Mouse (Mus musculus) brain, adult 2 months (tissue): ENCODE results near the gene Nek8.
A peak's percentile ranks its signal among the peaks of the same experiment; 100 is the strongest.

Source experiments
- DNase-seq: peaks from one replicate; pipeline ENCODE4 v3.0.0; 2011; ENCODE audit warnings: low read depth, low spot score

Gene Nek8

DNA sequence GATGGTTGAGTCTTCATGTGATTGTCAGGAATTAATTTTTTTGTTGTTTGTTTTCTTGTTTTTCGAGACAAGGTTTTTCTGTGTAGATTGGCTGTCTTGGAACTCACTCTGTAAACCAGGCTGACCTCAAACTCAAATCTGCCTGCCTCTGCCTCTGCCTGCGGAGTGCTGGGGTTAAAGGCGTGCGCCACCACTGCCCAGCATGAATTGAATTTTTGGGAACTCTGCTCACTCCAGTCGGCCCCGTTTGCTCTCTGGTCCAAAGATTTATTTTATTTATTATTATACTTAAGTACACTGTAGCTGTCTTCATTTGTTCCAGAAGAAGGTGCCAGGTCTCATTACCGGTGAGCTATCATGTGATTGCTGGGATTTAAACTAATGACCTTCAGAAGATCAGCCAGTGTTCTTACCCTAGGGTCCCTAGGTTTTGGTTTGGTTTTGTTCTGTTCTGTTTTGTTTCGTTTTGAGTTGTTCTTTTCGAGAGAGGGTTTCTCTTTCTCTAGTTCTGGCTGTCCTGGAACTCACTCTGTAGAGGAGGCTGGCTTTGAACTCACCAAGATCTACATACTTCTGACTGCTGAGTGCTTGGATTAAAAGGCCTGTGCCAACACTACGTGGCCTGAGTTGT lies 7.5 kb upstream of the Nek8 start:
- no peak for DNase-seq

GRCm38 (mm10) chr11:78182961-78183844 lies 6.7 kb upstream of the Nek8 start, which contains the start of gene Rpl23a:
TSS of gene Rpl23a (minus strand) at chr11:78183584.
- peak; percentile 97 for DNase-seq

- DNase-seq, result no peak
Observed at GRCm38 (mm10) chr11:78182450-78182849, 6.0 kb upstream of the Nek8 start.

- no peak for DNase-seq
Observed at GRCm38 (mm10) chr11:78181830-78182357, 5.4 kb upstream of the Nek8 start.

DNA sequence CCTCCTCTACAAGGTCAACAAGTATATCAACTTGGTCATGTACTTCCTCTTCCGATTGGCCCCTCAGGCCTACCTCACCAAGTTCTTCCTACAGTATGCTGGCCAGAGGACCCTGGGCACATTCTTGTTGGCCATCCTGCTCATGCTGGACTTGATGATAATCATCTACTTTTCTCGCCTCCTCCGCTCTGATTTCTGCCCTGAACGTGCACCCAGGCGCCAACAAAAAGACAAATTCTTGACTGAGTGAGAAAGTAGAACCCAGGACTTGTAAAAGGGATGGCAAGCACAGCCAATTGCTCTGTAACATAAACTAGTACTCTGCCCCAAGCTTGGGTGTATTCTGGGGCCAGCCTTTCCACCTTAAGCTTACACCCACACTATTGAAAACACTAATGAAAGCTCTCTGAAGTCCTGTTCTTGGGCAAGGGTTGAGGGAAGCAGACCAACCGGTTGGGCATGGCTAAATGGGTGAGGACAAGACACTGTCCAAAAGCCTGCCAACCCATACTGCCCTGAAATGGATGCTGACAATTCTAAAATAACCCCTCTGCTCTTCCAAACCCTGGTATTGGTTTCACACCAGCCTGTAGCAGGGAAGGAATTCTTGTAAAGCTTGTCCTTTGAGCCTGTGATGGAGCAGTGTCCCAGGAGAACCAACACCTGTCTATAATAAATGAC lies 3.7 kb upstream of the Nek8 start:
- DNase-seq, result no peak

DNA sequence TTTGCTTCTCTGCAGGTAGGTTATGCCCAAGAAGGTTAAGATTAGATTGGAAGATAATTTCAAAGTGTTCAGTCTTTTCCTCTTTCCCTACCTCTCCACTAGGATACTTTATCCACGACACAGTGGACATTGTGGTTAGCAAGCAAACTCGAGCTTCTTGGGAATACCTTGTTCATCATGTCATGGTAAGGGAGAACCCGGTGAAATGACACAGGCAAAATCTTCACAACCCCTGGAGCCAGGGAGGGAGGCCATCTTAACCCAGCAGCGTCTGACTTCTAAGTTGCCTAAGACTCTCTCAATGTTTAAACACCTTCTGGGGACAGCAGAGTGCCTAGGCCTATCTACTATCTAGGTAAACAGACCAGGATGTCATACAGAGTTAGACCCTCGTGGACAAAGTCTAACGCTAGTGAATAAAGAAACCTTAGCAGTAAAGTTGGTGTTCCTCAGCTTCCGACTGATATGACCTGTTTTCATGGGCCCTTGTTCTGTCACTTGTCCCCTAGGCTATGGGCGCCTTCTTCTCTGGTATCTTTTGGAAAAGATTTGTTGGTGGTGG lies 3.0 kb upstream of the Nek8 start:
- DNase-seq, result no peak

GRCm38 (mm10) chr11:78178859-78179437 lies 2.5 kb upstream of the Nek8 start:
- peak; percentile 77 for DNase-seq

DNA sequence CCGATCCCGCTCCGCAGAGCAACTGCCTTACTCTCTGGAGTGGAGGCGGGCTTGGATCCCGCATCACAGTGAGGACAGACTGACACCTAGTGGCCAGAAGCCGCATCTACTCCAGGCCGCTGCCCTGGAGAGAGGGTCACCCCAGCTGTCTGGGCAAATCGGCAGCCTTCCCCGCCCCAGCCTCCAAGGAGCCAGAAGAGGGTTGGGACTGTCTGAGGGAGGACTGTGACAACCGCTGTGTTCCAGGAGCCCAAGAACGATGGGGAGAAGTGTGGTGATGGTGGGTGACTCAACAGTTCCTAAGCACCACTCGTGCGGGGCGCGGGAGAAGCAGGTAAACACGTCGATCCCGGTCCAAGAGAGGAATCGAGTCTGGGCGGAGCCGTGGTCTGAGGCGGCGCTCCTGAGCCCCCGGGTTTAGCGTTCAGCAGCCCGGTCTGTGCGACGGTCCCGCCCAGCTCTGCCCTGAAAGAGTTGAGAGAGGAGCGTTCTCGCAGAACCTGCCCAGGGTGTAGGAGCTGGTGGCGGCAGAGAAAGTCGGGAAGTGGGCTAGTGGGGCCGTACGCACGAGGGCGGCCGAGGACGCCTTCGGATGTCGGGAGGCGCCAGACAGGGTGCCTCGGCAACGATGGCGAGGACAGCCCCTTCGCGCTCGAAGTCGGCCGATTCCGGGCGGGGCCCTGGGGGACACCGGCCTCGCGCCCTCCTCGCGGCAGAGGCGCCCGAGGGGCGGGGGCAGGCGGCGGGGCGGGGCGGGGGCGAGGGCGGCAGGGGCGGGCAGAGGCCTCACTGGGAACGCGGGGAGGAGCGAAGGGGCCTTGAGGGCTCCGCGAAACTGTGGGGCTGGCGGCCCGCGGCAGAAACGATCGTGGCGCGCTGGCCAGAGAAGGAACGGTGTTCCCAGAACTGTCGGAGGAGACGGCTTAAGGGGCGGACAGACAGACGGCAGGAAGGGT lies 1.7 kb upstream of the Nek8 start:
- peak; percentile 94 for DNase-seq

- DNase-seq, result no peak
Observed at GRCm38 (mm10) chr11:78177437-78177836, 962 bp upstream of the Nek8 start.

DNA sequence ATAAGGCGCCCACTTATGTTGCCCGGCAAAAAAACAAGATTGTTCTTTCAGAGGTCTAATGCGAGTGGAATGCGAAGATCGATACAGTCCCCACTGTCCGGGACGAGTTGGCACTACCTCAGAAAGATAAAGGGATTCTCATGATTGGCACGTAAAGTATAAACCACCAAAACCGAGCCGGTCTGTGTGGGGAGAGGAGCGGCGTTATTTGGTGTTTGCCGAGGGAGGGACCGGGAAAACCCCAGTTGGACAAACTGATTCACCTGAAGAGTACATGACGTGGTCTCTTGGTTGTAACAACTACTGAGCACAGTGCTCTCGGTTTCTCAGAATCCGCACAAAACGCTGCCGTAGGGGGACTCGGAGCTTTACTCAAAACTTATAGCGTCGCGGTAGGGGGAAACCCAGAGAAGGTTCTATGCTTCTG lies 443 bp upstream of the Nek8 start:
- DNase-seq, result no peak

DNA sequence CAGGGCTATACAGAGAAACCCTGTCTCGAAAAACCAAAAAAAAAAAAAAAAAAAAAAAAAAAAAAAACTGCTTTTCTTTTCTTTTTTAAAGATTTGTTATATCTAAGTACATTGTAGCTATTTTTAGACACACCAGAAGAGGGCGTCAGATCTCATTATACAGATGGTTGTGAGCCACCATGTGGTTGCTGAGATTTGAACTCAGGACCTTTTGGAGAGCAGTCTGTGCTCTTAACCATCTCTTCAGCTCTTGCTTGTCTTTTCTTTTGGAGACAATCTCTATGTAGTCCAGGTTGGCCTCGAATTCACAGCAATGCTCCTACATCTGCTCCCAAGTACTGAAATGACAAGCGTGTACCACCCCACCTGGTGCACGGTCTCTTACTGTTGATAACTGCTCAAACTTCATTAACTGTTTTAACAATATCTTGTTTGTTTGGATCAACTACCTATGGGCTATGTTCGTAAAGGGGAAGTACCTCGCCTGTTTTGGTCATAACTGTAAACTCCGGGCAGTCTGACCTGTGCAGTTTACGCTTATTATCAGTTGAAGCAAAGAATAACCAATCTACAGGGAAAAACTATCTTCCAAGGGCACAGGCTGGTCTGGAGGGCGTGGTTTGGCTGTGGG lies 589 bp downstream of the Nek8 start:
- no peak for DNase-seq

DNA sequence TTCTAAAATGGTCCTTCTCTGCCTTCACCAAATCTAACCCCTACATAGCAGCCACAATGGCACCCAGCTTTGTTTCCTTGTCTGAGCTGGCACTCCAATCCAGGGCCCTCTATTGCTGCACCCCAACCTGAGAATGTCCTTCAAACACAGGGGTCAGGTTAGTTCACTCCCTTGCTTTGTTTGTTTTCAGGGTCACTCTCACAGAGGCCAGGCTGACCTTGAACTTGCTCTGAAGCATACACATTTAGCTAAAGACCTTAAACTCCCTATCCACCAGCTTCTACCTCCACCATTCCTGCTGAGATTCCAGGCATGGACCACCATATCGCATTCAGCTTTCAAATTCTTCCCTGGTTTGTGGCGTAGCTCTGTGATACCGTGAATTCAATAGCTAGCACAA lies 2.0 kb downstream of the Nek8 start:
- DNase-seq, result no peak

GRCm38 (mm10) chr11:78172748-78173383 lies 3.6 kb downstream of the Nek8 start:
- no peak for DNase-seq

DNA sequence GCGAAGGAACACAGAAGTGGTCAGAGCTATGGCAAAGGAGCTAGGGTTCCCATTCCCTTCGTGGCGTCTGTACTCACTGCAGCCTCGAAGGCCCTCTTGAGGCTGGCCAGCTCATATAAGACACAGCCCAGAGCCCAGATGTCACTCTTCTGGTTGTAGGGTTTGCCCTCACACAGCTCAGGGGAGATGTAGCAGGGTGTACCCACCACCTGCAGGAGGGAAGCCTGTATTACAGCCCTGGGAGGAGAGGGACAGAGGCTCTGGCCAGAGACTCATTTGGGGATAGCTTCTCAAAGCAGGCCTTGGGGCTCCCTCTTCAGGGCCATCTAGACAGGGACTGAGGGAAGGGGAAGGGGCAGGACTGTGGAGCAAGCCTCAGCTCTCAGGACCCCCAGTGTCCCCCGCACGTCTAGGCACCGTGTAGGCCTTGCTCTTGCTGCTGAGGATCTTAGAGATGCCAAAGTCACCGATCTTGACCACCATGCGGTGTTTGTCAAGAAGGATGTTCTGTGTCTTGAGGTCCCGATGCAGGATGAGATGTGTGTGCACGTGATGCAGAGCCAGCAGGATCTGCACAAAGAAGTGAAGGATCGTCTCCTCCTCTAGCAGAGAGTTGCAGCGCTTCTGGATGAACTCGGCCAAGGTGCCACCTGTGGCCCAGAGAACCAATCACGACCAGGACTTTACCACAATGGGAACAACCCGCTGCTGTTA lies 4.3 kb downstream of the Nek8 start:
- DNase-seq, result no peak

DNA sequence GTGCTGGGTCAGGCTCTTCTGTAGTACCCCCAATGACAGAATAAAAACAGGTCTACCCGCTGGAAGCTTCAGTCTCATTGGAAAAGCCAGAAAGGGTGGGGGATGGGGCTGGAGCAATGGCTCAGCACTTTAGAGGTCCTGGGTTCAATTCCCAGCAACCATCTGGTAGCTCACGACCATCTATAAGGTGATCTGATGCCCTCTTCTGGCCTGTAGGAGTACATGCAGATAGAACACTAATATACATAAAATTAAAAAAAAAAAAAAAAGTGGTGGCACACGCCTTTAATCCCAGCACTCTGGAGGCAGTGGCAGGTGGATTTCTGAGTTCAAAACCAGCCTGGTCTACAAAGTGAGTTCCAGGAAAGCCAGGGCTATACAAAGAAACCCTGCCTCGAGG lies 5.1 kb downstream of the Nek8 start:
- DNase-seq, result no peak

DNA sequence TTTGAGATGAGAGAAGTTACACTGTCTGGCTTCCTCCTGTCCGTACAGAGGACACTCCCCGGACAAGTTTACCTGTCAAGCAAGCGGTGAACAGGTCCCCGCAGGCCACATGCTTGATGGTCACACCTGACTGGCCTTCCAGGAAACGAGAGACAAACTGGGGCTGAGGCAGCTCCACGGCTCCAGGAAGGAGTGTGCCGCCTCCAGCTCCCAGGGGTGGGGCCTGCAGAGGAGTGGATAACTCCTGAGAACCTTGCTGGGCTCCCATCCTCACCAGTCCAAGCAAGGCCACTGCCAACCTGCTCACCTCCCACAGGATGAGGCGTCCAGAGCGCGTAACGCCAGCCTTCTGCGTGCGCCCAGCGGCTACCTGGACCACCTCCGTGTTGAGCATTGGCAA lies 6.2 kb downstream of the Nek8 start:
- DNase-seq, result no peak

- no peak for DNase-seq
Observed at GRCm38 (mm10) chr11:78168541-78169468, 7.7 kb downstream of the Nek8 start.
